Mouse (Mus musculus): ENCODE measurements around the gene Stk4.

The Stk4 gene

GRCm38 (mm10) chr2:164128576-164129411 lies 58.7 kb downstream of the Stk4 start:
- no peak for DNase-seq (ENCODE audit: low spot score)

DNA sequence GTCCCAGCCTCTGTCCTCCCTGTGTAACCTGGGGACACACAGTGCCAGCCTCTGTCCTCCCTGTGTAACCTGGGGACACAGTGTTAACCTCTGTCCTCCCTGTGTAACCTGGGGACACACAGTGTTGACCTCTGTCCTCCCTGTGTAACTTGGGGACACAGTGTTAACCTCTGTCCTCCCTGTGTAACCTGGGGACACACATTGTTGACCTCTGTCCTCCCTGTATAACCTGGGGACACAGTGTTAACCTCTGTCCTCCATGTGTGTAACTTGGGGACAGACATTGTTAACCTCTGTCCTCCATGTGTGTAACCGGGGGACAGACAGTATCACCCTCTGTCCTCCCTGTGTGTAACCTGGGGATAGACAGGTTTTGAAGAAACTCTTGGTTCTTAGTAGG lies 61.5 kb downstream of the Stk4 start:
- no peak for DNase-seq (ENCODE audit: low spot score)

DNA sequence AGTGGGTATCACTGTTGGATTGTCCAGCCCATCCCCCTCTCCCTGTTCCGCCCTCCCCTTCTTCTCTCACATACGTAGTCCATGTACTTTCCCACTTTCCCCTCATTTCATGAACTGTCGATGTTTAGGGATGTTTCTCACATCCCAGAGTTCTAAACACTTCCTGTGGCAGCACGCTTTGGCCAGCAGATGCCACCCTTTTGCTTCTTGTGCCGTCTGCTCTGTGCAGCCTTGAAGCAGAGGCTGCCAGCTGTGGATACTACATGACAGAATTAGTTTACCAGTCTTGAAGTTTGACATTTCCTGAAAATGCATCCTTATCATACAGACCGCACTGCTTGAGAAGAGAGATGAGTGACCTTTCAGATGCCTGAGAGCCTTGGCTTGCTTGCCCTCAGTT lies 64.4 kb downstream of the Stk4 start:
- no peak for DNase-seq (ENCODE audit: low spot score)

GRCm38 (mm10) chr2:164135367-164135766 lies 65.2 kb downstream of the Stk4 start:
- no peak for DNase-seq (ENCODE audit: low spot score)

GRCm38 (mm10) chr2:164136393-164136792 lies 66.3 kb downstream of the Stk4 start:
- no peak for DNase-seq (ENCODE audit: low spot score)

GRCm38 (mm10) chr2:164137754-164138153 lies 67.6 kb downstream of the Stk4 start:
- no peak for DNase-seq (ENCODE audit: low spot score)

GRCm38 (mm10) chr2:164142021-164142420 lies 71.9 kb downstream of the Stk4 start:
- no peak for DNase-seq (ENCODE audit: low spot score)

- no peak for DNase-seq (ENCODE audit: low spot score)
Measured at GRCm38 (mm10) chr2:164144025-164144424, 73.9 kb downstream of the Stk4 start.

GRCm38 (mm10) chr2:164144541-164144940 lies 74.4 kb downstream of the Stk4 start:
- no peak for DNase-seq (ENCODE audit: low spot score)

DNA sequence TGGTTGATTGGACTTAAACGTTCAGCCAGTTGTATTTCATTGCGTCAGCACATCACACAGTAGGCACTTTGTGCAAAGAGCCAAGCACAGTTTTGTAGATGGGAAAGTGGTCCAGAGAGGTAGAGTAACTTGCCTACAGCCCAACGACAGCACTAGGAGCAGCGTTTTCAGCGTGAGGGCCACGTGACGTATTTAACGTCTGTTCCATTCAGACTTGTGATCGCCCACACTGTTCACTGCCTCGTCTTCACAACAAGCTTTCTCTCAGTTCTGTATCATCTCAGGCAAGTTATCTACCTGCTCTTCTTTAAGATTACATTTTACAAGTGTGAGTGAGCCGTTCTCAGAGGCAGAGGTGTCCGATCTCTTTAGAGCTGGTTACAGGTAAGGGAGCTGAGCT lies 76.4 kb downstream of the Stk4 start:
- DNase-seq (ENCODE audit: low spot score), result no peak

DNA sequence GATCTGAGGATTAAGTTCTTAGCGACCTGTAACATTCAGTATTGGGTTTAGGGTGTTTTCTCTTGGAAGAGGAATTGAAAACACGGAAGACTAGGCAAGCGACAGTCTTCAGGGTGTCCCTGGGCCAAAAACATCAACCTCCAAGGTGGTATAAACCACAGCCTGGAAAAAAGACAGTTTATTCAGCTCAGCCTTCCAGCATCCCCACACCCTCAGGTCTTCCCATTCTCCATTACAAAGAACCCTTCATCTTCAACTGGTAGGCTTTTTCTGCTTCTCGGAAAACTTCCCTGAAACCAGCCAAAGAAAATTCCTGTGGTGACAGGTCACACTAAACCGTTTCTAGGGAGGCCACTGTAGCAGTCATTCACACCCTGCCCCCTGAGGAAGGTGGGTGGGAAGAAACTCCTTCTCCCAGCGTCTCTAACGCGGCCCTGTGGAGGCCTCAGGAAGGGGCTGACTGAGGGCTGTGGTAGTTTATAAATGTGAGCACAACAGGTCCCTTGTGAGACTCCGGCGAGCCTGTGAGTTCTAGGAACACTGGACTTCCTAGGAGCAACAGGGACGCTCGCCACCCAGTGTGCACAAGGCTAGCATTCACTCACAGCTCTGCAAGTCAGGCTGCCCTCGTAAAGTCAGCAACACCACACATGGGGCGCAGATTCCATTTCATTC lies 80.1 kb downstream of the Stk4 start:
- no peak for DNase-seq (ENCODE audit: low spot score)

- no peak for DNase-seq (ENCODE audit: low spot score)
Measured at GRCm38 (mm10) chr2:164152341-164152740, 82.2 kb downstream of the Stk4 start.

GRCm38 (mm10) chr2:164154007-164154406 lies 83.9 kb downstream of the Stk4 start:
- no peak for DNase-seq (ENCODE audit: low spot score)

DNA sequence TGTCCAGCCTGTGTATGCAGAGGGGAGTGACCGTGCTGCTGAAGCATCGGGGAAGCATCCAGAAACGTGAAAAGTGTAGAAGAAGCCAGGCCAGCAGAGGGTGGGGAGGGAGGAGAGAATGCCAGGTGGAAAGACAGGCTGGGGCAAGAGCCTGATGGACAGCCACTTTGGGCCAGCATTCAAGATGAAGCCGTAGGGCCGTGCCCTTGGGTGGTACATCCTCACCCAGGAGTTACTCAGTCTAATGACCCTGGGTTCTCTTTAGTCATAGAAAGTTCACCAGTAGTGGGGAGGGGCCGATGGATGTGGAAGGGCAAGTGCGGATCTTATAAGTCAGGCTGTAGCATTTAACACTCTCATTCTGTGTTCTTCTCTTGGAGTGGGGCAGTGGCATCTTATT lies 86.0 kb downstream of the Stk4 start:
- DNase-seq (ENCODE audit: low spot score), result no peak

DNA sequence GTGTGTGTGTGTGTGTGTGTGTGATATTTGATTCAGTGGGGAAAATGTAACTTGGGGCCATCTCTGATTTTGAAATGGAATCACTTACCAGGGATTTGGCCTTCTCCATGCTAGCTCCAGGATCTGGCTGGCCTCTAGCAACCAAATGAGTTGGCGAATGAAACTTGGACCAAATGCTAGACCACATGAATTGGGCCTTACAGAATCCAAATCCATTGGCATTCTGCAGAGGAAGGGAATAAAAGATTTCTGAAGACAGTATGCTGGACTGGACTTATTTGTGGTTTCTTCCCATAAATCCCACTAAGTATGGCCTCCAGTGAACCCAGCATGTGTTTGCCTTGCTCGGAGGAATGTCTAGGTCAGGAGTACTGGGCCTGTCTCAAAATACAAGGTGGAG lies 88.7 kb downstream of the Stk4 start:
- no peak for DNase-seq (ENCODE audit: low spot score)

GRCm38 (mm10) chr2:164161515-164162055 lies 91.5 kb downstream of the Stk4 start:
- DNase-seq (ENCODE audit: low spot score), result no peak

DNA sequence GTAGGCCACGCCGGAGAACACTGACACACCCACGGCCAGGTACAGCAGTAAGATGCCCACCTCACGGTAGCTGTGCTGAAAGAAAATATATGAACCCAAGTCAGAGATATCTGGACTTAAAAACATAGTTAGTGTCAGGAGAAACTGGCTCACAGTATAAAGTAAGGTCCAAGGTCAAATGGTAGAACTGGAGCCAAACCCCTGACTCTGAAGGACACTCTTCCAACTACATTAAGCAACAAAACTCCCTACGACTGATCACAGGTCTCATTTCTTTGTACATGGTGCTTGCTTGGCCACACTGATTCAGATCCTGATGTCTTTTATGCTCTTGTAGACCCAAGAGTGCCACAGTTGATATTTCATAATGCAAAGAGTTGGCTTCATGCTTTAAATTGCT lies 94.8 kb downstream of the Stk4 start:
- no peak for DNase-seq (ENCODE audit: low spot score)

- no peak for DNase-seq (ENCODE audit: low spot score)
Measured at GRCm38 (mm10) chr2:164167752-164168570, 97.8 kb downstream of the Stk4 start.

GRCm38 (mm10) chr2:164168571-164168946 lies 98.4 kb downstream of the Stk4 start:
- DNase-seq (ENCODE audit: low spot score), result no peak

- DNase-seq (ENCODE audit: low spot score), result no peak
Measured at GRCm38 (mm10) chr2:164170326-164170725, 100.2 kb downstream of the Stk4 start.

DNA sequence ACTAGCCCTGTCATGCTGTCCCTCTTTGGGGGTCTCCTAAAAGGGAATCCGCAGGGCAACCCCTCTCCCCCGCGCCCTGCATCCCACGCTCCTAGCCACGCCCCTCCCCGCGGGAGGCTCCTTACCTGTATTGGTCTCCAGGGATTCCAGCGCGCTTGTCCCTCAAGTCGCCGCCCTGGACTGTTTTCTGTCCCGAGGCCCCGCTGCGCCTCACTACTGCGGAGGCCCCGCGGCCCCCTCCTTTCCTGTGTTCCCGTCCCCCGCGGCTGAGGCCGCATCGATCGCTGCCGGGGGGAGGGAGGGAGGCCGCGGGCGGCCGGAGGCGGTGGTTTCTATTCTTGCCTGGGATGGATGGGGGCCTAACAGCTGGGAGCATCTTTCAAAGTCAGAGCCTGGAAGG lies 100.8 kb downstream of the Stk4 start, which contains the start of gene Kcns1:
TSS of gene Kcns1 (minus strand) at position 212 of the 400 bp plus-strand sequence.
- DNase-seq (ENCODE audit: low spot score), result no peak

GRCm38 (mm10) chr2:164173394-164173793 lies 103.3 kb downstream of the Stk4 start:
- DNase-seq (ENCODE audit: low spot score), result no peak

Measured in c-Kit-positive CD71-positive TER-119-positive erythroid progenitor cells, embryonic 14.5 days (primary cell).